Mouse (Mus musculus): ENCODE results near the gene Gm20715. TPM values are rescaled to one million over a fixed set of nuclear protein-coding genes. Genes with fewer than 3 reads are reported as not detected.

Gm20715 gene
- polyA plus RNA-seq, 1 experiment from 2014 or later, result not detected

- Histone ChIP-seq H3K9me3 (no peaks in the 10 kb centered on the region), H3K27ac (no peak within 1 kb of the TSS), H3K27me3 (replicated peaks) (no peaks in the 10 kb centered on the region), H3K36me3 (peaks cover 5% of the 10 kb centered on the region), H3K4me2 (replicated peaks) (peak within 1 kb of the TSS; percentile 86), H3K4me3 (peak within 1 kb of the TSS; percentile 63), H3K9ac (peak within 1 kb of the TSS; percentile 70), H3K4me1 (peaks cover 8% of the 10 kb centered on the region)
- ATAC-seq (ENCODE audit: low FRiP score, low read depth), result peak; percentile 95
- WGBS, result under 1% methylated on average over 28 of the region's 28 CpGs
Observed at GRCm38 (mm10) chr7:6383044-6383455, 27.0 kb upstream of the Gm20715 start, which contains the start of gene Zfp28. Zfp28 (plus strand) TSS chr7:6383295.

GRCm38 (mm10) chr7:6384011-6384410, 26.1 kb upstream of the Gm20715 start:
- H3K36me3 ChIP-seq, result peaks cover 5% of the 10 kb centered on the region
- peak overlapping the region; percentile 63 for H3K4me3 ChIP-seq
- no peaks in the 10 kb centered on the region for H3K9me3 ChIP-seq
- H3K4me1 ChIP-seq, result peaks cover 8% of the 10 kb centered on the region
- peak overlapping the region; percentile 86 for H3K4me2 ChIP-seq (replicated peaks)
- 74% methylated on average over 8 of the region's 8 CpGs for WGBS
- ATAC-seq (ENCODE audit: low FRiP score, low read depth), result no peak
- H3K27me3 ChIP-seq (replicated peaks), result no peaks in the 10 kb centered on the region
- H3K9ac ChIP-seq, result peak overlapping the region; percentile 70; the same call in 1 of the 2 replicates
- H3K27ac ChIP-seq, result no peak overlapping the region

GRCm38 (mm10) chr7:6386995-6387394, 23.1 kb upstream of the Gm20715 start:
- no peak for ATAC-seq (ENCODE audit: low FRiP score, low read depth)
- 95% methylated on average over 8 of the region's 8 CpGs for whole genome bisulfite sequencing
- Histone ChIP-seq H3K27ac (no peak overlapping the region), H3K4me3 (no peak overlapping the region), H3K4me1 (peaks cover 8% of the 10 kb centered on the region), H3K9ac (no peak overlapping the region), H3K4me2 (replicated peaks) (no peak overlapping the region), H3K27me3 (replicated peaks) (no peaks in the 10 kb centered on the region), H3K9me3 (no peaks in the 10 kb centered on the region), H3K36me3 (peaks cover 34% of the 10 kb centered on the region)

- no peak for ATAC-seq (ENCODE audit: low FRiP score, low read depth)
- 83% methylated on average over 5 of the region's 5 CpGs for WGBS
- H3K4me1 ChIP-seq, result no peaks in the 10 kb centered on the region
- no peak overlapping the region for H3K27ac ChIP-seq
- H3K9ac ChIP-seq, result no peak overlapping the region
- no peaks in the 10 kb centered on the region for H3K9me3 ChIP-seq
- H3K4me2 ChIP-seq (replicated peaks), result no peak overlapping the region
- no peaks in the 10 kb centered on the region for H3K27me3 ChIP-seq (replicated peaks)
- no peak overlapping the region for H3K4me3 ChIP-seq
- peaks cover 51% of the 10 kb centered on the region for H3K36me3 ChIP-seq
Observed at GRCm38 (mm10) chr7:6388971-6389370, 21.1 kb upstream of the Gm20715 start.

- WGBS, result 72% methylated on average over 5 of the region's 5 CpGs
- Histone ChIP-seq H3K27me3 (replicated peaks) (no peaks in the 10 kb centered on the region), H3K4me1 (no peaks in the 10 kb centered on the region), H3K36me3 (peaks cover 56% of the 10 kb centered on the region), H3K9ac (no peak overlapping the region), H3K4me3 (no peak overlapping the region), H3K9me3 (no peaks in the 10 kb centered on the region), H3K27ac (no peak overlapping the region), H3K4me2 (replicated peaks) (no peak overlapping the region)
- ATAC-seq (ENCODE audit: low FRiP score, low read depth), result no peak
Observed at GRCm38 (mm10) chr7:6389449-6389848, 20.6 kb upstream of the Gm20715 start.

- 30% methylated on average over 25 of the region's 25 CpGs for whole genome bisulfite sequencing
- Histone ChIP-seq H3K9me3 (no peaks in the 10 kb centered on the region), H3K4me3 (peak within 1 kb of the TSS; percentile 44), H3K4me2 (replicated peaks) (peak within 1 kb of the TSS; percentile 64), H3K27ac (no peak within 1 kb of the TSS), H3K4me1 (peaks cover 4% of the 10 kb centered on the region; the same call in 1 of the 2 replicates), H3K9ac (peak within 1 kb of the TSS; percentile 41), H3K27me3 (replicated peaks) (no peaks in the 10 kb centered on the region), H3K36me3 (peaks cover 25% of the 10 kb centered on the region)
- peak; percentile 91 for ATAC-seq (ENCODE audit: low FRiP score, low read depth)
Observed at GRCm38 (mm10) chr7:6397996-6398975, 11.8 kb upstream of the Gm20715 start, which contains the start of gene Smim17. Smim17 (plus strand) TSS chr7:6398715.

GRCm38 (mm10) chr7:6414626-6415441, 4.8 kb downstream of the Gm20715 start:
- Histone ChIP-seq H3K27ac (no peak overlapping the region), H3K4me3 (peak overlapping the region; percentile 18), H3K36me3 (no peaks in the 10 kb centered on the region), H3K9me3 (no peaks in the 10 kb centered on the region), H3K4me2 (replicated peaks) (peak overlapping the region; percentile 53), H3K4me1 (no peaks in the 10 kb centered on the region), H3K9ac (peak overlapping the region; percentile 38; the same call in 1 of the 2 replicates), H3K27me3 (replicated peaks) (no peaks in the 10 kb centered on the region)
- ATAC-seq (ENCODE audit: low FRiP score, low read depth), result peak; percentile 76
- 7% methylated on average over 19 of the region's 22 CpGs for WGBS

- no peaks in the 10 kb centered on the region for H3K4me1 ChIP-seq
- WGBS, result 18% methylated on average over 8 of the region's 8 CpGs
- peak; percentile 45 for ATAC-seq (ENCODE audit: low FRiP score, low read depth)
- peak overlapping the region; percentile 38; the same call in 1 of the 2 replicates for H3K9ac ChIP-seq
- H3K36me3 ChIP-seq, result no peaks in the 10 kb centered on the region
- H3K4me2 ChIP-seq (replicated peaks), result peak overlapping the region; percentile 53
- H3K27me3 ChIP-seq (replicated peaks), result no peaks in the 10 kb centered on the region
- H3K27ac ChIP-seq, result no peak overlapping the region
- H3K4me3 ChIP-seq, result peak overlapping the region; percentile 18
- H3K9me3 ChIP-seq, result no peaks in the 10 kb centered on the region
Observed at GRCm38 (mm10) chr7:6415442-6415787, 5.3 kb downstream of the Gm20715 start.

GRCm38 (mm10) chr7:6419894-6420293, 9.8 kb downstream of the Gm20715 start:
- H3K36me3 ChIP-seq, result no peaks in the 10 kb centered on the region
- H3K27me3 ChIP-seq (replicated peaks), result no peaks in the 10 kb centered on the region
- H3K4me1 ChIP-seq, result no peaks in the 10 kb centered on the region
- no peak overlapping the region for H3K4me3 ChIP-seq
- H3K9me3 ChIP-seq, result no peaks in the 10 kb centered on the region
- ATAC-seq (ENCODE audit: low FRiP score, low read depth), result no peak
- WGBS, result 81% methylated on average over 6 of the region's 6 CpGs
- H3K27ac ChIP-seq, result no peak overlapping the region
- no peak overlapping the region for H3K4me2 ChIP-seq (replicated peaks)
- H3K9ac ChIP-seq, result no peak overlapping the region

GRCm38 (mm10) chr7:6429381-6429780, 19.3 kb downstream of the Gm20715 start:
- no peaks in the 10 kb centered on the region for H3K36me3 ChIP-seq
- H3K9me3 ChIP-seq, result no peaks in the 10 kb centered on the region; the same call in 1 of the 2 replicates
- no peak overlapping the region for H3K27ac ChIP-seq
- no peaks in the 10 kb centered on the region for H3K27me3 ChIP-seq (replicated peaks)
- H3K9ac ChIP-seq, result no peak overlapping the region
- 87% methylated on average over 3 of the region's 3 CpGs for WGBS
- no peak overlapping the region for H3K4me3 ChIP-seq
- H3K4me2 ChIP-seq (replicated peaks), result no peak overlapping the region
- no peaks in the 10 kb centered on the region for H3K4me1 ChIP-seq
- ATAC-seq (ENCODE audit: low FRiP score, low read depth), result no peak

- WGBS, result 57% methylated on average over 2 of the region's 2 CpGs
- no peaks in the 10 kb centered on the region; the same call in 1 of the 2 replicates for H3K9me3 ChIP-seq
- no peak overlapping the region for H3K27ac ChIP-seq
- no peaks in the 10 kb centered on the region for H3K27me3 ChIP-seq (replicated peaks)
- H3K36me3 ChIP-seq, result no peaks in the 10 kb centered on the region
- no peak overlapping the region for H3K4me3 ChIP-seq
- H3K4me1 ChIP-seq, result peaks cover 6% of the 10 kb centered on the region; the same call in 1 of the 2 replicates
- H3K4me2 ChIP-seq (replicated peaks), result no peak overlapping the region
- ATAC-seq (ENCODE audit: low FRiP score, low read depth), result no peak
- H3K9ac ChIP-seq, result no peak overlapping the region
Observed at GRCm38 (mm10) chr7:6430342-6430741, 20.3 kb downstream of the Gm20715 start.

GRCm38 (mm10) chr7:6438388-6438787, 28.3 kb downstream of the Gm20715 start, which contains the start of gene Olfr1344:
Olfr1344 (plus strand) TSS chr7:6438688.
- 79% methylated on average over 3 of the region's 3 CpGs for WGBS
- ATAC-seq (ENCODE audit: low FRiP score, low read depth), result no peak
- Histone ChIP-seq H3K36me3 (no peaks in the 10 kb centered on the region), H3K9ac (no peak within 1 kb of the TSS), H3K27me3 (replicated peaks) (no peaks in the 10 kb centered on the region), H3K9me3 (no peaks in the 10 kb centered on the region), H3K4me3 (no peak within 1 kb of the TSS), H3K27ac (no peak within 1 kb of the TSS), H3K4me1 (peaks cover 7% of the 10 kb centered on the region; the same call in 1 of the 2 replicates), H3K4me2 (replicated peaks) (no peak within 1 kb of the TSS)

Measured in neural tube, embryonic 12.5 days (tissue).